Mouse (Mus musculus): ENCODE results near the gene Jph3. TPM values are rescaled to one million over a fixed set of nuclear protein-coding genes. Genes with fewer than 3 reads are reported as not detected.

The Jph3 gene
- polyA plus RNA-seq, 1 experiment from 2014 or later: 106 TPM

- H3K4me3 ChIP-seq (ENCODE audit: low read length): no peak overlapping the region
- WGBS: 91% methylated on average over 8 of the region's 8 CpGs
- no peak overlapping the region for H3K9ac ChIP-seq (ENCODE audit: low read depth, low read length)
- no peak overlapping the region for H3K4me2 ChIP-seq (ENCODE audit: low read length)
- H3K27ac ChIP-seq (ENCODE audit: low read depth, low read length): no peak overlapping the region
- H3K36me3 ChIP-seq (ENCODE audit: control insufficient read depth, insufficient read depth, low read length): peaks cover 9% of the 10 kb centered on the region
- H3K9me3 ChIP-seq (ENCODE audit: control insufficient read depth, low read length): no peaks in the 10 kb centered on the region
- no peak for ATAC-seq
- no peaks in the 10 kb centered on the region for H3K27me3 ChIP-seq (replicated peaks; ENCODE audit: control insufficient read depth, insufficient read depth, low read length)
- H3K4me1 ChIP-seq (ENCODE audit: control insufficient read depth, insufficient read depth, low read depth, low read length): no peaks in the 10 kb centered on the region
Observed at GRCm38 (mm10) chr8:121788786-121789185, 59.4 kb downstream of the Jph3 start.

- no peaks in the 10 kb centered on the region for H3K9me3 ChIP-seq (ENCODE audit: control insufficient read depth, low read length)
- H3K4me3 ChIP-seq (ENCODE audit: low read length): no peak overlapping the region
- no peak for ATAC-seq
- H3K27ac ChIP-seq (ENCODE audit: low read depth, low read length): no peak overlapping the region
- 82% methylated on average over 7 of the region's 7 CpGs for WGBS
- peaks cover 2% of the 10 kb centered on the region; the same call in 1 of the 2 replicates for H3K36me3 ChIP-seq (ENCODE audit: control insufficient read depth, insufficient read depth, low read length)
- H3K4me1 ChIP-seq (ENCODE audit: control insufficient read depth, insufficient read depth, low read depth, low read length): no peaks in the 10 kb centered on the region
- H3K9ac ChIP-seq (ENCODE audit: low read depth, low read length): no peak overlapping the region
- no peak overlapping the region for H3K4me2 ChIP-seq (ENCODE audit: low read length)
- no peaks in the 10 kb centered on the region for H3K27me3 ChIP-seq (replicated peaks; ENCODE audit: control insufficient read depth, insufficient read depth, low read length)
Observed at GRCm38 (mm10) chr8:121792159-121792558, 62.7 kb downstream of the Jph3 start.

DNA sequence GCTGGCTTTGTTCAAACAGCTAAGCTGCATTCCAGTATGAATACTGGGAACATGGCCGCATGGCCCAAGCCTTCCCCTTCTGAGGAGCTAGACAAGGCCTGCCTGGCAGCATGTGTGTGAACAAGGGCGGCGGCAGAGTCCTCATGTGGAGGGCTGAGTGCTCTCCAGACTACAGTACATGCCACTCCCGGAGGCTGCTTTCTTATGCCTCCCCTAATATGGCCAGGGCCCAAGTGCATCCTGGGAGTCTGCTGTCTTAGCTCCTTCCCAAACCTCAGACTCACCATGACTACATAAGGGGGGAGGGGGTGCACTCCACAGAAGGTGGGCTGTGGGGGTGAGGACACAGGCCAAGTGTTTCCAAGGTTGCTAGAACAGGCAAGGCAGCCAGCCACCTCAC, 63.2 kb downstream of the Jph3 start:
- Histone ChIP-seq H3K4me3 (ENCODE audit: low read length) (no peak overlapping the region), H3K27ac (ENCODE audit: low read depth, low read length) (no peak overlapping the region), H3K27me3 (replicated peaks; ENCODE audit: control insufficient read depth, insufficient read depth, low read length) (no peaks in the 10 kb centered on the region), H3K4me2 (ENCODE audit: low read length) (no peak overlapping the region), H3K4me1 (ENCODE audit: control insufficient read depth, insufficient read depth, low read depth, low read length) (no peaks in the 10 kb centered on the region), H3K36me3 (ENCODE audit: control insufficient read depth, insufficient read depth, low read length) (peaks cover 2% of the 10 kb centered on the region; the same call in 1 of the 2 replicates), H3K9ac (ENCODE audit: low read depth, low read length) (no peak overlapping the region), H3K9me3 (ENCODE audit: control insufficient read depth, low read length) (no peaks in the 10 kb centered on the region)
- 74% methylated on average over 4 of the region's 4 CpGs for WGBS
- ATAC-seq: no peak

DNA sequence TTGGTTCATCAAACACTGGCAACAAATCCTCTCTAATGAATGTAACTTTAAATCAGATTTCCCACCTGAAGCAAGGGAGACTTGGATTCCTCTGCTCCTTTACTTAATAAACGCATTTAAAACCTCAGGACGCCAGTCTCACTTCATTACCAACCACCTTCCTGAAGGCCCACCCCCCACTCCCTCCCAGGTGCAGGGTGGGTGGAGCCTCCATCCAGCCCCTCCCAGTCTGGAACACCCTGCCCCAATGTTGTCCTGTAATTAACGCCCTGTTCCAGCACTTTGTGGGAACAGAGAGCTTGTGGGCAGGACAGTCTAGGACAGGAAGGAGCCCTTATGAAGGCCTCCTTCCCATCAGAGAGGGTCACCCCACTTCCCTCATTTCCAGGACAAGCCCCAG, 64.7 kb downstream of the Jph3 start:
- no peak for ATAC-seq

GRCm38 (mm10) chr8:121795461-121795860, 66.0 kb downstream of the Jph3 start:
- Histone ChIP-seq H3K27me3 (replicated peaks; ENCODE audit: control insufficient read depth, insufficient read depth, low read length) (no peaks in the 10 kb centered on the region), H3K9me3 (ENCODE audit: control insufficient read depth, low read length) (no peaks in the 10 kb centered on the region), H3K9ac (ENCODE audit: low read depth, low read length) (no peak overlapping the region), H3K4me3 (ENCODE audit: low read length) (no peak overlapping the region), H3K4me2 (ENCODE audit: low read length) (no peak overlapping the region), H3K36me3 (ENCODE audit: control insufficient read depth, insufficient read depth, low read length) (peaks cover 11% of the 10 kb centered on the region), H3K27ac (ENCODE audit: low read depth, low read length) (no peak overlapping the region), H3K4me1 (ENCODE audit: control insufficient read depth, insufficient read depth, low read depth, low read length) (no peaks in the 10 kb centered on the region)
- 93% methylated on average over 8 of the region's 8 CpGs for WGBS
- no peak for ATAC-seq

More for the DNA sequence above, 64.7 kb downstream of the Jph3 start:
- 44% methylated on average over 3 of the region's 3 CpGs for WGBS
- no peaks in the 10 kb centered on the region for H3K9me3 ChIP-seq (ENCODE audit: control insufficient read depth, low read length)
- H3K27me3 ChIP-seq (replicated peaks; ENCODE audit: control insufficient read depth, insufficient read depth, low read length): no peaks in the 10 kb centered on the region
- no peak overlapping the region for H3K9ac ChIP-seq (ENCODE audit: low read depth, low read length)
- no peak overlapping the region for H3K4me2 ChIP-seq (ENCODE audit: low read length)
- H3K36me3 ChIP-seq (ENCODE audit: control insufficient read depth, insufficient read depth, low read length): peaks cover 9% of the 10 kb centered on the region
- H3K4me1 ChIP-seq (ENCODE audit: control insufficient read depth, insufficient read depth, low read depth, low read length): no peaks in the 10 kb centered on the region
- no peak overlapping the region for H3K4me3 ChIP-seq (ENCODE audit: low read length)
- no peak overlapping the region for H3K27ac ChIP-seq (ENCODE audit: low read depth, low read length)

DNA sequence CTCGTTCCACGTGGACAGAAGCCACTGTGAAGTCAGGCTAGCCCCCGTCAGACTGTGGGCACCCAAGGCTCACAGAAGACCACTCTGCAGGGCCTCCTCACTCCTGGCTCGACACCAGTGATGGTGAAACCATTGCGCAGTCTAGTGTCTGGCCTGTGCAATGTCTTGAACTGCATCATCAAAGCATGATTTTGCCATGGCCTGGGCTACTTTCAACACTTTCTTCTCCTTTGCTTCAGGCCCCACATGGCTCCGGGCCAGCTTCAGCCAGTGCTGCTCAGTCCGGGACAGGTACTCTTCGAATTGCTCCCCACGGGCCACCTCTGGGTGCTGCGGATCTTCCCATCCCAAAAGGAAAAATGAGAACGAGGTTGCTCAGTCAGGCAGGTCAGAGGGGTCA, 67.0 kb downstream of the Jph3 start:
- Histone ChIP-seq H3K4me1 (ENCODE audit: control insufficient read depth, insufficient read depth, low read depth, low read length) (no peaks in the 10 kb centered on the region), H3K27me3 (replicated peaks; ENCODE audit: control insufficient read depth, insufficient read depth, low read length) (no peaks in the 10 kb centered on the region), H3K9ac (ENCODE audit: low read depth, low read length) (no peak overlapping the region), H3K27ac (ENCODE audit: low read depth, low read length) (no peak overlapping the region), H3K36me3 (ENCODE audit: control insufficient read depth, insufficient read depth, low read length) (peaks cover 13% of the 10 kb centered on the region), H3K4me2 (ENCODE audit: low read length) (no peak overlapping the region), H3K4me3 (ENCODE audit: low read length) (no peak overlapping the region), H3K9me3 (ENCODE audit: control insufficient read depth, low read length) (no peaks in the 10 kb centered on the region)
- no peak for ATAC-seq
- 95% methylated on average over 11 of the region's 11 CpGs for WGBS

DNA sequence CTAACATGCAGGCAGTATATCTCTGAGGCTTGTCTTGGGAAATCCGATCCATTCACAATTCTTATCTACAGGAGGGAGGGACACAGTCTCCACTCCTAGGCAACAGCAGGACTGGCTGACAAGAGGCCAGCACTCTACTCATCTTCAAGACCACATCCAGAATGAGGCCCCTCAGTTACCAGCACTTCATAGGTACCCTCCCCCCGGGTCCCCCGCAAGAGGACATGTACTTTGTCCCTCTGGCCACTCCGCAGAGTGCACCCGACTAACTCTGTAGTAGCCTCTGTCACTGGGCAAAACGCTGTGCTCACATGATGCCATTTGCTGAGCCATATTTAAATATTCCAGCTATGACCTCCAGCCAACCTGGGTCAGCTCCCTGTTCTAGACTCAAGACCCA, 69.0 kb downstream of the Jph3 start:
- whole genome bisulfite sequencing: 97% methylated on average over 6 of the region's 6 CpGs
- Histone ChIP-seq H3K4me1 (ENCODE audit: control insufficient read depth, insufficient read depth, low read depth, low read length) (no peaks in the 10 kb centered on the region), H3K9ac (ENCODE audit: low read depth, low read length) (no peak overlapping the region), H3K4me2 (ENCODE audit: low read length) (no peak overlapping the region), H3K27ac (ENCODE audit: low read depth, low read length) (no peak overlapping the region), H3K4me3 (ENCODE audit: low read length) (no peak overlapping the region), H3K9me3 (ENCODE audit: control insufficient read depth, low read length) (no peaks in the 10 kb centered on the region), H3K36me3 (ENCODE audit: control insufficient read depth, insufficient read depth, low read length) (peaks cover 14% of the 10 kb centered on the region), H3K27me3 (replicated peaks; ENCODE audit: control insufficient read depth, insufficient read depth, low read length) (no peaks in the 10 kb centered on the region)
- no peak for ATAC-seq

DNA sequence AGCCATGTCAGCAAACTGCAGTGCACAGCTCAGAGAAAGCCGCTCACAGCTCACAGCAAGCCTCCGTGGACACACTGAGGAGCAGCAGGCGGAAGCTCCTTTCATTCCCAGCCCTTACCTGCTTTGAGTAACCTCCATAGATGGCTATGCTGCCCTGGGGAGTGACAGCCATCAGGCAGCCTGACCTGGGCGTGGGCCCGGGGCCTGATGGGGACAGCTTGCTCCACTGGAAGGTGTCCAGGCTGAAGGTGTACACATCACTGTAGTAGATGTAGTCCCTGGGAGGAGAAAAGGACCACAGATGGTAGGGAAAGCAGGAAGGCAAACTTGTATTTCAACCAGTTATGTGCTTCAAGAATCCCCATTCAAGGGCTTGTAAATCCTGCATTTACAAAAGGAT, 75.4 kb downstream of the Jph3 start:
- Histone ChIP-seq H3K4me1 (ENCODE audit: control insufficient read depth, insufficient read depth, low read depth, low read length) (no peaks in the 10 kb centered on the region), H3K4me2 (ENCODE audit: low read length) (no peak overlapping the region), H3K9me3 (ENCODE audit: control insufficient read depth, low read length) (no peaks in the 10 kb centered on the region), H3K4me3 (ENCODE audit: low read length) (no peak overlapping the region), H3K36me3 (ENCODE audit: control insufficient read depth, insufficient read depth, low read length) (peaks cover 19% of the 10 kb centered on the region), H3K9ac (ENCODE audit: low read depth, low read length) (no peak overlapping the region), H3K27me3 (replicated peaks; ENCODE audit: control insufficient read depth, insufficient read depth, low read length) (no peaks in the 10 kb centered on the region), H3K27ac (ENCODE audit: low read depth, low read length) (no peak overlapping the region)
- ATAC-seq: no peak
- 96% methylated on average over 5 of the region's 5 CpGs for WGBS

- peaks cover 19% of the 10 kb centered on the region for H3K36me3 ChIP-seq (ENCODE audit: control insufficient read depth, insufficient read depth, low read length)
- no peak overlapping the region for H3K27ac ChIP-seq (ENCODE audit: low read depth, low read length)
- no peaks in the 10 kb centered on the region for H3K27me3 ChIP-seq (replicated peaks; ENCODE audit: control insufficient read depth, insufficient read depth, low read length)
- H3K4me1 ChIP-seq (ENCODE audit: control insufficient read depth, insufficient read depth, low read depth, low read length): no peaks in the 10 kb centered on the region
- H3K4me2 ChIP-seq (ENCODE audit: low read length): no peak overlapping the region
- H3K4me3 ChIP-seq (ENCODE audit: low read length): no peak overlapping the region
- no peak for ATAC-seq
- H3K9ac ChIP-seq (ENCODE audit: low read depth, low read length): no peak overlapping the region
- WGBS: 94% methylated on average over 13 of the region's 13 CpGs
- H3K9me3 ChIP-seq (ENCODE audit: control insufficient read depth, low read length): no peaks in the 10 kb centered on the region
Observed at GRCm38 (mm10) chr8:121806126-121806525, 76.7 kb downstream of the Jph3 start.

GRCm38 (mm10) chr8:121808032-121808431, 78.6 kb downstream of the Jph3 start:
- Histone ChIP-seq H3K27ac (ENCODE audit: low read depth, low read length) (no peak overlapping the region), H3K4me1 (ENCODE audit: control insufficient read depth, insufficient read depth, low read depth, low read length) (no peaks in the 10 kb centered on the region), H3K9me3 (ENCODE audit: control insufficient read depth, low read length) (no peaks in the 10 kb centered on the region), H3K36me3 (ENCODE audit: control insufficient read depth, insufficient read depth, low read length) (peaks cover 20% of the 10 kb centered on the region), H3K9ac (ENCODE audit: low read depth, low read length) (no peak overlapping the region), H3K4me3 (ENCODE audit: low read length) (no peak overlapping the region), H3K27me3 (replicated peaks; ENCODE audit: control insufficient read depth, insufficient read depth, low read length) (no peaks in the 10 kb centered on the region), H3K4me2 (ENCODE audit: low read length) (no peak overlapping the region)
- ATAC-seq: no peak
- WGBS: 83% methylated on average over 11 of the region's 11 CpGs

All from hindbrain, embryonic 16.5 days (tissue).